In the genomic region with DNA sequence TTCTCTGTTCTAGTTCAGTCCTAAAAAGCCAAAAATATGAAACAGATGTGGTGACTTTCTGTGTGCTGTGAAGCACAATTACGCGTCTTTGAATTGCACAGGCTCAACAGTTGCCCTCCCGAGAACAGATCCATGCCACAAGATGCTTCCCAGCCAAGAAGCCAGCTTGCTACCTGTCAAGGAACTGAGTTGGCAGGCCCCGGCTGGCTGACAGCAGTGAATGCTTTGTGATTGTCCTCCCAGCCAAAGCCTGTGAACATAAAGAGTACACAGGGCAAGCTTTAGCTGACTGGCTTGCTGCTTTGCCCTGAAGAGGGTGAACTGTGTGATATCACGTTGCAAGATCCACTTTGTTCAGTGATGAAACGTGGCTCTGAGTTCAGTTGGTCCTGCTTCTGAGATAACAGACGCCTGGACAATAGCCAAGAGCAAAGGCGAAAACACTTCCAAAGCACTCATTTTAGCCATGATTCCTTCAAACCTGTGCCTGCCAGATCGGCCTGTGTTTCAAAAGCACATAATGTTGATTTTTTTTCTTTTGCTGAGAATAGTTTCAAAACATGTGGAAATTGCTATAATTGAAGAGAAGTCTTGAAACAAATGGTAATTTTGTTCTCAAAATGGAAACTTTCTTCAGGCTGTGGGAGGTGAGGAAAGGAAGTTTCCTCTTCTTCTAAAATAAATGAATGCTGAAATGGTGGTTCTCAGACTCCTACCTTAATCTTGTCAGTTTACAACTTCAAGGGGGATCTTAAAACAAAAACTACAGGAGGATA, we compare ENCODE assay signal across 1 mouse cellular context.
TF ChIP-seq lines count a peak whose summit lies in the region.

No protein-coding gene starts in this region.

TF ChIP-seq in MEL, 35 proteins besides CTCF, POLR2A, EP300 and RAD21 (continued from another document):
- peak; percentile 74 for TF ChIP-seq RCOR1 (IDR thresholded peaks at IDR 0.05; ENCODE audit: low read depth, low read length)
- peak; percentile 41; the same call in 1 of the 2 replicates for TF ChIP-seq TBP (IDR thresholded peaks at IDR 0.05; ENCODE audit: low read depth, low read length)
- TF ChIP-seq SIN3A (IDR thresholded peaks at IDR 0.05; ENCODE audit: low read length): peak; percentile 74
